Mouse (Mus musculus) kidney, embryonic 15.5 days (tissue): Measurements from ENCODE around the gene Camk1d. TPM values are rescaled to one million over a fixed set of nuclear protein-coding genes. Genes with fewer than 3 reads are reported as not detected.

ENCODE experiments used
- ATAC-seq: fragments of 200-750 bp; cut with Nextera tagmentation; replicated peaks from 2 replicates; pipeline ENCODE4 v1.8.0; 2017; ENCODE audit warnings: moderate TSS enrichment; ENCODE audit not compliant: low FRiP score
- H3K27ac ChIP-seq: fragments of 300-500 bp; sonication (generic); 2 replicates; pipeline ENCODE4 v1.5.1; 2015; ENCODE audit warnings: mild to moderate bottlenecking, inconsistent platforms
- H3K27me3 ChIP-seq: fragments of 300-500 bp; sonication (generic); 2 replicates; pipeline ENCODE4 v1.6.1; 2015; ENCODE audit warnings: inconsistent platforms
- H3K36me3 ChIP-seq: fragments of 300-500 bp; sonication (generic); 2 replicates; pipeline ENCODE4 v1.6.1; 2015; ENCODE audit warnings: inconsistent platforms
- H3K4me1 ChIP-seq: fragments of 300-500 bp; sonication (generic); 2 replicates; pipeline ENCODE4 v1.6.1; 2015; ENCODE audit warnings: inconsistent platforms
- H3K4me2 ChIP-seq: fragments of 300-500 bp; sonication (generic); 2 replicates; pipeline ENCODE4 v1.6.1; 2015; ENCODE audit warnings: moderate library complexity, mild to moderate bottlenecking, inconsistent platforms
- H3K4me3 ChIP-seq: fragments of 300-500 bp; sonication (generic); replicated peaks from 2 replicates; pipeline ENCODE4 v1.5.1; 2015; ENCODE audit warnings: mild to moderate bottlenecking, inconsistent platforms
- H3K9ac ChIP-seq: fragments of 300-500 bp; sonication (generic); 2 replicates; pipeline ENCODE4 v1.6.1; 2015; ENCODE audit warnings: mild to moderate bottlenecking, inconsistent platforms
- H3K9me3 ChIP-seq: fragments of 300-500 bp; sonication (generic); replicated peaks from 2 replicates; pipeline ENCODE4 v1.6.1; 2016; ENCODE audit warnings: inconsistent platforms
- WGBS: fragments of 180-500 bp; shearing (Covaris S2); methylation state at CpG from one replicate; pipeline ENCODE4 v1.1.7; 2015; ENCODE audit warnings: mixed read lengths; 5-methylcytosine and 5-hydroxymethylcytosine counted together
- polyA plus RNA-seq: library from polyadenylated mRNA; unstranded; fragments of >200 nt; fragmentation: Nextera tagmentation; extraction: Ambion mirVana; gene quantifications from 2 replicates; pipeline ENCODE4 v1.2.1, GENCODE M21; 2015

Camk1d gene
- polyA plus RNA-seq, 1 experiment from 2014 or later, result 1.9 TPM

DNA sequence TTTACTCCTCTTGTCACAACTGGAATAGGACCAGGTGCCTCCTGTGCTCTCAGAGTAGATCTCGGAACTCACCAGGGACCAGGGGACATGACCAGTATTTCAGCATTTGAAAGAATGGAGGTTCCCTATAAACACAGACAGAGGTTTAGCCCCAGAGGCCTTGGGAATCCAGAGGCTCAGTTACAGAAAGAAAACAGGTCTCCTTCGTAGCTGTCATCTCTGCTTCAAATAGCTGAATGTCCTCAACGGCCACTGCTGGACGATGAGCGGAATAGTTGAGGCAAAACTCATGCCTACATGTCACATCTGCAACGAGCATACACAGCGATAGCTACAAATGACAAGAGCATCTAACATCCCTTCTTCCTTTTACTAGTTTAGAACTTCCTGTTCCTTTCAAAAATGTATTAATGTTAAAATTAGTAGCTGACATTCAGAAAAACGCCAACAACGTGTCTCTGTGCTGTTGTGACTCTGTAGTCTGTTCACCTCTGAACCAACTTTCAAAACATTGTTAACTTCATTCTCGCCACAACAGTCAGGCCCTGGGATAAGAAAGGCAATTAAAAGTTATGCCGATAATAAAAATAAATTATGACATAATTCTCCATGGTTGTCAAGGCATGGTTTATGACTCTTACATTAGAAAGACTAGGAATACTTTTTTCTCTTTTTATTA is 82.5 kb downstream of the Camk1d start:
- no peak overlapping the region for H3K4me3 ChIP-seq
- H3K9me3 ChIP-seq, result no peaks in the 10 kb centered on the region
- H3K9ac ChIP-seq, result no peak overlapping the region
- no peaks in the 10 kb centered on the region for H3K27me3 ChIP-seq
- no peaks in the 10 kb centered on the region for H3K36me3 ChIP-seq
- H3K4me1 ChIP-seq, result 0 out of 2 replicates have a peak, but pooled peaks cover 7% of the 10 kb centered on the region
- no peak; the same call in 1 of the 2 replicates for ATAC-seq
- no peak overlapping the region for H3K4me2 ChIP-seq
- 0 out of 2 replicates have a peak overlapping the region, but pooled peaks have one; percentile 13 for H3K27ac ChIP-seq
- 55% methylated on average over 11 of the region's 11 CpGs for WGBS

DNA sequence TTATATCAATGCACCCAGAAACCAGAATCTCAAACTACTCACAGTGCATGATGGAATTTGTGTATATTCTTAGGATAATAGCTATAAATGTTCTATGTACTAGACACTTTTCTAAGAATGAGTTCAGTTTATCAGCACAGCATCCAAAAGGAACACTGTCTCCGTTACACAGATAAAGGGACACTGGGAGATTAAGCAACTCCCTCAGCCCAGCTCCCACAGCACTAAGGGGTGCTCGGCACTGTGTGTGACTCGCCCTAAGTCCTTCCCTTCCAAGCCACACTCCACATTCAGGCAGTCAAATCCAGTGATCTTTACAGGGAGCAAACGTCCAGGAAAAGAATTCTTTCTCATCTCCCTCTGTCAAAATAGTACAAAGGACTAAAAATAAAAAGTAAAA is 83.6 kb downstream of the Camk1d start:
- ATAC-seq, result no peak
- 71% methylated on average over 4 of the region's 4 CpGs for WGBS
- Histone ChIP-seq H3K4me1 (0 out of 2 replicates have a peak, but pooled peaks cover 7% of the 10 kb centered on the region), H3K27ac (no peak overlapping the region), H3K9ac (no peak overlapping the region), H3K4me2 (no peak overlapping the region), H3K27me3 (no peaks in the 10 kb centered on the region), H3K4me3 (no peak overlapping the region), H3K36me3 (no peaks in the 10 kb centered on the region), H3K9me3 (no peaks in the 10 kb centered on the region)

DNA sequence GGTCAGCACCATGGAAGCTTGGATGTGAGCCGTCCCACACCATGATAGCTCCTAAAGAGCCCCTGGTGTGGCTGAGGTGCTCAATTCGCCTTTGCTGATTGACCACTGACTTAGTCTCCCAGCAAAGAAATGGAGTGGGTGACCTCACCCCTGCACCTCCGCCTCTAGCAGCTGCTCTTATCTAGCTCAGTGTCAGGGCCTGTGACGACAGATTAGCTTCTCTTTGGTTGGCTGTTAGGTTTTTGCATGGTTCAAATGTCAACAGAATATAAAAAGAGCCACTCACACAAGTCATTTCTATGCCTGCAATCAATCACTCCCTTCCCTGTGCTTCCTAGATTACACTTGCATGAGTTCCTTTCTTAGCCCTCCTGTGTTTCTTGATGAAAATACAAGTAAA is 89.9 kb downstream of the Camk1d start:
- Histone ChIP-seq H3K9ac (no peak overlapping the region), H3K36me3 (no peaks in the 10 kb centered on the region), H3K4me2 (no peak overlapping the region), H3K27ac (no peak overlapping the region), H3K27me3 (no peaks in the 10 kb centered on the region), H3K4me1 (no peaks in the 10 kb centered on the region), H3K4me3 (no peak overlapping the region), H3K9me3 (no peaks in the 10 kb centered on the region)
- ATAC-seq, result no peak
- WGBS, result 67% methylated on average over 4 of the region's 4 CpGs

DNA sequence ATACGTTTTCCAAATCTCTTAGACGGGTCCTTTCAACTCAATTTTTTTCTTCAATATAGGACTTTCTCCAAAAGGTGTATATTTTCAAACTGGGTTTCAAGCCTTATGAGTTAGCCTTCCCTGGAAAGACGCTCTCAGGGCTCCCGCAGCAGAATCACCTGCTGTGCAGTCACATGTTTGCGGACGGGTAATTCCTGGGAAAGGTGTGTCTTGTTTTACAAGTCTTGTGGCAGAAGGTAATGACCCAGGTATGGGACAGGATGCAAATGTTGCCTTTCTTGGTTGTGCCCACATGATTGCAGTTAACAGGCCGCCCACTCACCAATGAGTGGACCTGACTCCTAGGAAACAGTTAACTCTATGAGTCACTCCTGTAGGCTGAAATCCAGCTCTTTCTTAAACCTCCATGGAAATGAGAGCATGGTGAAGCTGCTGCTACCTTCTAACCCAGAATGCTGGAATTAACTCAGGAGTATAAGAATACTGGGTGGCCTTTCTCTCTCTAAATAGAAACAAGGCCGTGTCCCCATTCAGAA is 95.9 kb downstream of the Camk1d start:
- Histone ChIP-seq H3K4me2 (no peak overlapping the region), H3K36me3 (no peaks in the 10 kb centered on the region), H3K9ac (no peak overlapping the region), H3K4me3 (no peak overlapping the region), H3K4me1 (peaks cover 16% of the 10 kb centered on the region), H3K9me3 (no peaks in the 10 kb centered on the region), H3K27me3 (no peaks in the 10 kb centered on the region), H3K27ac (no peak overlapping the region)
- WGBS, result 86% methylated on average over 8 of the region's 8 CpGs
- no peak for ATAC-seq

DNA sequence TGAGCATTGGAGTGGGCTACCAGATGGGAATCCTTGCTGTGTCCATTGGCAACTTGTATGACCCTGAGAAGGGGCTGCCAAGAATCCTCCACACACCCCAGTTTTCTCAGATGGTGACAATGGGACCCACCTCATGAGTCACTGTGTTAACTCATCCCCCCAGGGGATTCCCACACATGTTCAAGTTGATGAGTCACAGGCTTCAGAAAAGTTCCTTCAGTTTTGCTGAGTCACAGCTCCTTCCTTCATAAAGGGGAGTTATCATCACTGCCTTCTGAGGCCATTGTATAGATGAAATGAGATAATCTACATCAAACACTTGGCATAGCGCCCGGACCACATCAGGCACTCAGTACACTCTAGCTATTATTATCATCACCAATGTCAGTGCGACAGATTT is 99.4 kb downstream of the Camk1d start:
- Histone ChIP-seq H3K36me3 (no peaks in the 10 kb centered on the region), H3K27ac (peak overlapping the region; percentile 92), H3K9me3 (no peaks in the 10 kb centered on the region), H3K4me3 (no peak overlapping the region), H3K9ac (no peak overlapping the region), H3K27me3 (no peaks in the 10 kb centered on the region), H3K4me1 (peaks cover 22% of the 10 kb centered on the region), H3K4me2 (no peak overlapping the region)
- no peak for ATAC-seq
- WGBS, result 69% methylated on average over 3 of the region's 3 CpGs

DNA sequence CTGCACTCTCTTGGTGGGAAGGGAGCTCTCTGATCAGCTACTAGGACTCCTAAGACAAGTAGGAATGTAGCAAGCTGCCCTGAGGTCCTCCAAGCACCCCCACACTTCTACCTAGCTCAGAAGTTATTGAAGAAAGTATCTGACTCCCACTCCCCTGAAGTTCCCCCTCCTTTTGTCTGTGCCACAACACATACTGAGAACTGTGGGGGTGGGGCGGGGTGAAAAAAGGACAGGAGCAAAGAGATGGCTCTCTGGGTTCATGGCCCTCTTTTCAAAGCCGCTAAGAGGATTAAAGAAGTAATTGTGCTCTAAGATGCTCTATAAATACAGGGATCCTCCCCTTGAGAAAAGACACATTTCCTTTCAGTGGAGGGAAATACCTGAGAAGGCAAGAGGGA is 100.0 kb downstream of the Camk1d start:
- WGBS, result 48% methylated on average over 2 of the region's 2 CpGs

DNA sequence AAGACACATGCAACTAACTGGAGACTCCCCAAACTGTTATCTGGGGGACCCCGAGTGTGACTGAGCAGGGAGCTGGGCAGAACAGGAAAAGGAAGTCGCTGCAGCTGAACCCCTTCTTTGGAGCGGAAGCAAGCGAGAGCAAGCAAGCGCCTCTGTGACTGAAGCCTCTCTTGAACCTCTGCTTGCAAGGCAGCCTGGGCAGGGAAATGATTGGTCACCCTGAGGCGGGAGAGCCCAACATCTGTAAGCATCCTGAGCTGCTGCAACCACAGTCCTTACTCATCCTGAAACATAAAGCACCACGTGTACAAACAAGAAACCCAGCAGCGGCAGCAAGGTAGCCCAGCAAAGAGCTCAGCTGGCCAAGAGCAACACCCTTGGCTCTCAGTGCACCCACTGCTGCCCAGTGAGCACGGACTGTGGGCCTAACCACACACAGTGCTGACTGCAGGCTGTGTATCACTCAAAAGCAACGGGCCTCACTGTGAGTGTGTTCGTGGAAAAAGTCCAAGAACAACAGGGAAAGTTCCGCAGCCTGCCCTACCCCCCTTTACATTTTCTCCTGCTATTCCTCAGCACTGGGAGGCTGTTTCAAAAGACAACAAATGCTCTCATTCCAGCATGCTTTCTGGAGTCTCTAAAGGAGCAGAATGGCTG is 100.5 kb downstream of the Camk1d start:
- Histone ChIP-seq H3K9me3 (no peaks in the 10 kb centered on the region), H3K9ac (no peak overlapping the region), H3K4me2 (no peak overlapping the region), H3K27me3 (no peaks in the 10 kb centered on the region), H3K4me3 (no peak overlapping the region), H3K4me1 (peaks cover 22% of the 10 kb centered on the region), H3K27ac (peak overlapping the region; percentile 92), H3K36me3 (no peaks in the 10 kb centered on the region)
- WGBS, result 34% methylated on average over 12 of the region's 12 CpGs
- peak; percentile 86 for ATAC-seq

More for the DNA sequence above, 100.0 kb downstream of the Camk1d start:
- Histone ChIP-seq H3K27me3 (no peaks in the 10 kb centered on the region), H3K4me2 (no peak overlapping the region), H3K27ac (peak overlapping the region; percentile 92), H3K4me3 (no peak overlapping the region), H3K36me3 (no peaks in the 10 kb centered on the region), H3K4me1 (peaks cover 22% of the 10 kb centered on the region), H3K9me3 (no peaks in the 10 kb centered on the region), H3K9ac (no peak overlapping the region)
- peak; percentile 44 for ATAC-seq

DNA sequence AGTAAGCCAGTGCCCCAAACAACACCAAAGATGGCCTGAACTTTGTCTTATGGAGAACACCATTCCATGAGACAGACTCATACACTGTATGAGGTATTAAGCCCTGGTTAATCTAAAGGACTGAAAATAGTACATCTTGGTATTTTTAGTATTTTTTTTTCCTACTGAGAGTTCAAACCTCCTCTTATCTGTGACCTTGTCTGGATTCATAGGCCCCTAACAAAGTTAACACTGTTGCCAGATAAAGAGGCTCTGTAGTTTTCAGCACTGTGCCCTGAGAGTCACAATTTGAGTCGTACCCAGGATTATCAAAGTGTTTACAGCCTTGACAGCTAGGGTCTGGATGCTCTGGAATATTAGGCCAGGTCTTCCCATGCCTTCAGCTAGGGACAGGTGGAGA is 102.7 kb downstream of the Camk1d start:
- H3K4me3 ChIP-seq, result no peak overlapping the region
- no peak overlapping the region for H3K27ac ChIP-seq
- H3K9me3 ChIP-seq, result no peaks in the 10 kb centered on the region
- no peak overlapping the region for H3K9ac ChIP-seq
- H3K36me3 ChIP-seq, result no peaks in the 10 kb centered on the region
- 68% methylated on average over 1 of the region's 1 CpGs for WGBS
- H3K4me1 ChIP-seq, result peaks cover 22% of the 10 kb centered on the region
- H3K4me2 ChIP-seq, result no peak overlapping the region
- no peak for ATAC-seq
- H3K27me3 ChIP-seq, result no peaks in the 10 kb centered on the region

DNA sequence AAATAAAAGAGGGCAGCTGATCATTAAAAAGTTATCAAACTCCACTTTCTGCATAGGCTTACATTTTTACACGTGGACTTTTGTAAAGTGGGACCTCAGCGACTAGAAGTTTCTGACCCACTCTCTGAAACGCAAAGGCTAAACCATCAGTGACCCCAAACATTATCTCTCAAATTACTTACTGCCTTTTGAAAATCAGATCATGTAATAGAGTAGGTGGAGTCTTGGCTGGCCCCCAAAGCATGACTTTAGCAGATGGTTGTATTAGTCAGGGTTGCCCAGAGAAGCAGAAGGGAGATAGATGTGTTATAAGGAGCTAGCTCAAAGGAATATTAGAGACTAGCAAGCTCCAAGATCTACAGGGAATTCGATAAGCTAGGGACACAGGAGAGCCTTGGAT is 103.8 kb downstream of the Camk1d start:
- Histone ChIP-seq H3K36me3 (no peaks in the 10 kb centered on the region), H3K27me3 (no peaks in the 10 kb centered on the region), H3K9ac (no peak overlapping the region), H3K4me1 (peaks cover 22% of the 10 kb centered on the region), H3K4me3 (no peak overlapping the region), H3K4me2 (no peak overlapping the region), H3K27ac (no peak overlapping the region), H3K9me3 (no peaks in the 10 kb centered on the region)
- no peak for ATAC-seq
- WGBS, result 73% methylated on average over 4 of the region's 4 CpGs

DNA sequence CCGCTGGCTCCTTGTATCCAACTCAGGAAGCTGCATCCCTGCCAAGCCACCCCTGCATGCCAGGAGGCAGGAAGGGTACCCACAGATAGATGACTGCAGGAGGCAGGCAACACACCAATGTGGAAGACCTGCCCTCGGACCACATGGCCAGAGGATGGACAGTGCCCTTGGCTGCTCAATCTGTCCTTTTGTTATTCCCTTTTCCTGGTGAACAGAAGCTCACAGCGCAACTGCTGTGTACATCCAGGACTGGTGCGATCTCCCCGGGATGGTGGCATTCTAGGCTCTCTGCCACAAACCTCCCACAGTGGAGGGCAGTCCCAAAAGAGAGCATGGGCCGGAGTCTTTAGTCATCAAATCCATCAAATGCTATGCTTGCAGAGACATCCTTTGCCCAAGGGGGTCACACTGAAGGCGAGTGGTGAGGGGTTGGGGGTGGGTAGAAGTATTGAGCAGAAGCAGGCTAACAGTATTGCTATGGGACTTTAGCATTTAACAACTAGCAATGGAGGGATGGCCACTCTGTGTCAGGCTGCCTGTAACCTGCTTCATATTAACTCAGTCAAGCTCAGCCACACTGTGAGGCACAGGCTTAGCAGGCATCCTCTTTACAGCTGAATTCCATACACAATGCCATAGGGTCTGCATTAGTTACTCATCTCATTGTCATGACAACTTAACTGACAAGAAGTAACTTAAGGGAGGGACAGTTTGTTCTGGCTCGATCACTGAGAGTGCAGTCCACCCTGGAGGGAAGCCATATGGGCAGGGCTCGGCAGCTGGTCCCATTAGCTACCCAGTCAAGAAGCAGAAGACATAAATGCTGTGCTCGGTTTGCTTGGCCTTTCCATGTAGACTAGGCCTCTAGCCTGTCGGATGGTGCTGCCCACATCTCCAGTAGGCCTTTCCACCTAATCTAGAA is 106.1 kb downstream of the Camk1d start:
- Histone ChIP-seq H3K27ac (no peak overlapping the region), H3K4me1 (peaks cover 3% of the 10 kb centered on the region), H3K27me3 (no peaks in the 10 kb centered on the region), H3K9me3 (no peaks in the 10 kb centered on the region), H3K4me3 (no peak overlapping the region), H3K36me3 (no peaks in the 10 kb centered on the region), H3K9ac (no peak overlapping the region), H3K4me2 (no peak overlapping the region)
- no peak; the same call in 1 of the 2 replicates for ATAC-seq
- WGBS, result 76% methylated on average over 11 of the region's 11 CpGs

DNA sequence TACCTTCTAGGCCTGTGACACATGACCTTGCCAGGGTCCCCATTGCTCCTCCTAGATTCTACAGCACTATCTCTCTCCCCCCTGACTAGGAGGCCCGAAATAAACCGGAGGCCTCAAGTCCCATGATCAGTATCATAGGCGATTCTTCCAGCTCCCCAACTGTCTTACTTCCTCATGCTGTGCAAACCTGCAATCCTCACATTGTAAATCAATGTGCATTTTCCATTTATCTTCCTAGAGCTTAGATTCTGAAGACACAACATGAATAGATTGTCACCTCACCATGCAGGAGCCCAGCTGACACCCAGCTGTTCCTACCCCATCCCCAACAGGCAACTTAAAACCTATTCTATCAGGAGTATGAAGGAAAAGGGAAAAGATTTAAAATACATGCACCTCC is 108.5 kb downstream of the Camk1d start:
- no peak overlapping the region for H3K27ac ChIP-seq
- H3K4me2 ChIP-seq, result no peak overlapping the region
- no peaks in the 10 kb centered on the region for H3K36me3 ChIP-seq
- H3K4me3 ChIP-seq, result no peak overlapping the region
- H3K4me1 ChIP-seq, result peaks cover 7% of the 10 kb centered on the region; the same call in 1 of the 2 replicates
- 78% methylated on average over 3 of the region's 3 CpGs for WGBS
- ATAC-seq, result no peak
- no peaks in the 10 kb centered on the region for H3K27me3 ChIP-seq
- no peak overlapping the region for H3K9ac ChIP-seq
- no peaks in the 10 kb centered on the region for H3K9me3 ChIP-seq

DNA sequence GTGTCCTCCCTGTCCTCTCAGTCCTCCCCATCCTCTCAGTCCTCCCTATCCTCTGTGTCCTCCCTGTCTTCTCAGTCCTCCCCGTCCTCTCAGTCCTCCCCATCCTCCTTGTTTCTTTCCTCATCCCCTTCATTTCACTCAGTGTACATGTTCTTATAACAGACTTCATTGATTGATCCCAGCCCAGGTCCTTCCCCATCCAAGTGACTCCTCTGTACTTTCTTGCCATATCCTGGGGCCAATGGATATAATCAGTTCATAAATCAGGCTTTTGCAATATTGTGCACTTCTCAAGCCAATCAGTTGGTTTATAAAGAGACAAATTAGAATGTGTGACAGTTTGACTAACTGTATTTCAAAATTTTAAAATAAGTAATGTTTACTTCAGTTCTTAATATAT is 112.3 kb downstream of the Camk1d start:
- no peak for ATAC-seq

More for the DNA sequence above, 112.3 kb downstream of the Camk1d start:
- Histone ChIP-seq H3K4me3 (no peak overlapping the region), H3K9me3 (no peaks in the 10 kb centered on the region), H3K27ac (no peak overlapping the region), H3K36me3 (no peaks in the 10 kb centered on the region), H3K27me3 (no peaks in the 10 kb centered on the region), H3K9ac (no peak overlapping the region), H3K4me1 (peaks cover 8% of the 10 kb centered on the region; the same call in 1 of the 2 replicates), H3K4me2 (no peak overlapping the region)
- 84% methylated on average over 1 of the region's 1 CpGs for WGBS
